Mouse (Mus musculus): Measurements from ENCODE around the gene Ppard.

Ppard gene

DNA sequence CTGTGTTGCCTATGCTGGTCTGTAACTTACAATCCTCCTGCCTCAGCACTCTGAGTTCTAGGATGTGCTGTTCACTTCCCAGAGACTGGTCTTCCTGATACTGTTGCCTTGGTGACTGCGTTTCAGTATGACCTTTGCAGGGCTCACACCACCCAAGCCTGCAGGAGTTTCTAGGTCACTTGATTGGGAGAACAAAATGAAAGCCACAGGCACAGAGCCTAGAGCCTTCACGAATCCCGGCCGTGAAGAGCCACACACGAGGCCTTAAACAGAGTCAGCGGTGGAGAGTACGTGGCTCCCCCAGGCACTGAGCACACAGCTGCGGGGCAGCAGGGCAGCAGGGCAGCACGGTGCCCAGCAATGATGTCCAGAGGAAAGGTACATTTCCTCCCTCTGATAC is 25.8 kb downstream of the Ppard start:
- no peak for DNase-seq

DNA sequence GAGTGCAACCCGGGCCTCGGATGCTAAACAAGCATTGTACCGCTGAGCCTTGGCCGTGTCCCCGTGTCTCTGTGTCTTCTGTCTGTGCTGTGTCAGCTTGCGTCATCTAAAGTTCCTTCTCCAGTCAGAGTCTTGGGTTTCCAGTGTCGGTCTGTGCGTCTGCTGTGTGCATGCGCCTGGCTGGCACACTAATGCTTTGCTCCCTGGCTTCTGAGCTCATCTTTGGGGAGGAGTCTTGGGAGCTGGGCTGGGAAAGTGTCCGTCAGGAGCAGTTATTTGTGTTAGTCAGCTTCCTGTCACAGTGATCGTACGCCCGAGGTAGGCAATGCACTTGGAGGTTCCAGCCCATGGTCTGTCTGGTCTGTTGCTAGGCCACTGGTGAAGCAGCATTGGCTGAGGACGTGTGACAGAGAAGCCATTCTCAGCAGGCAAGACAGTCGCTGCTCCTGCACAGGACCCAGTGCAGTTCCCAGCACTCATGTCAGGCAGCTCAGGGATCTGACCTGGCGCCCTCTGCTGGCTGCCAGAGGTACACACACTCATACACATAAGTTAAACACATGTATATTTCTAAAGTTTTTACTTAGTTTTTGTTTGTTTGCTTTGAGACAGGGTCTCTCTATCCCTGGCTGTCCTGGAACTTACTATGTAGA is 27.5 kb downstream of the Ppard start:
- no peak for DNase-seq

DNA sequence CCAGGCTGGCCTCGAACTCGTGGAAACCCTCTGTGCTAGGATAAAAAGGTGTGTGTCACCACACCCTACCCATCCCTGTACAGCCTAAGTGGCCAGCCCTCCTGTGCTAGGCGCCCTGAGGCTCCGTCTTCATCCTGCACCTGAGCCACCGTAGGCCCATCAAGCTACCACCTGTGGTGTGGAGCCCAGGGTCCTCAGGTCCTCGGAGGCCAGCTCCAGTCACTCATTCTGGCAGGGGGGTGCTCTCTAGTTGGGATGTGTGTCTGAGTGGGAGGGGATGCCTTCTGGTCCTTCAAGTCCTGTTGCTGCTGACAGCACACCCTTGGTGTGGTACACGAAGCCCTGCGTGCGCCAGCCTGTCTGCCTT is 28.0 kb downstream of the Ppard start:
- no peak for DNase-seq

DNA sequence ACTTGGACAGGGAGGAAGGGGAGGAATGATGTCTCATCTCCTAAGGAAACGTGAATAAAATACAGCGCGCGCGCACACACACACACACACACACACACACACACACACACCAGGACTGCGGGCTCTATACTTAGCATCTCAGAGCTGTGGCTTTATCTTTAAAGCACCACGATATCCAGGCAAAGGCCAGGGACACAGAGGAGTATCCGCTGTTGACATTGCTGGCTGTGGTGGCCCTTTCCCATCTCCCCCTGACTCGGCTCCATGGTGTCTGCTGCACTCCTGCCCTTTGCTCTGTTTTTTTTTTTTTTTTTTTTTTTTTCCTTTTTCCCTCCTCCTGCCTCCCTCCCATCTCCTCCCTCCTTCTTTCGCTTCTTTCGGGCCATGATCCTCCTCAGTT is 29.3 kb downstream of the Ppard start:
- no peak for DNase-seq

DNA sequence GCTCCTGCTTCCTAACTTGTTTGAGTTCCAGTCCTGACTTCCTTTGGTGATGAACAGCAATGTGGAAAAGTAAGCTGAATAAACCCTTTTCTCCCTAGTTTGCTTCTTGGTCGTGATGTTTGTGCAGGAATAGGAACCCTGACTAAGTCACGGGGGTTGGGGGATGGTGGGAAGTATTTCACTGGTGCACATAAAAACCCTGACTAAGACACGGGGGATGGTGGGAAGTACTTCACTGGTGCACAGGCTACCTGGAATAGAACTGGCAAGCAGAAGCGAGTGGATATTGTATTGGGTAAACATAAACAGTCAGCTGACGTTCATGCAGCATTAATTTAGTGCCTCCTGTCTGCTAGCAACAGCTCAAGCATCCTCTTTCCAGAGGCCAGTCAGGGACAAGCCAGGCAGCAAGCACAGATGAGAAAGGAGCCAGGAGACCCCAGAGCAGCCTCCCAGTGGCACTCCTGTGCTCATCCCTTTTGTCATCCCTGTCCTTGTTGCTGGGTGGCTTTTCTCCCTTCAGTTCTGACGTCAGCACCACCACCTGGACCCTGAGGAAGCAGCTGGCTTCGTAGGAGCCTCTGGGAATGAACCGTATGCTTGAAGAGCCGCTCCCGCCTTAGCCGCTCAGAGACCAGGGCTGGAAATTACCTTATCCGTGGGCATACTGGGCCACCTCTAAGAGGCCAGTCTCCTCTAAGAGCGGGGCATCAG is 30.8 kb downstream of the Ppard start:
- no peak for DNase-seq

DNA sequence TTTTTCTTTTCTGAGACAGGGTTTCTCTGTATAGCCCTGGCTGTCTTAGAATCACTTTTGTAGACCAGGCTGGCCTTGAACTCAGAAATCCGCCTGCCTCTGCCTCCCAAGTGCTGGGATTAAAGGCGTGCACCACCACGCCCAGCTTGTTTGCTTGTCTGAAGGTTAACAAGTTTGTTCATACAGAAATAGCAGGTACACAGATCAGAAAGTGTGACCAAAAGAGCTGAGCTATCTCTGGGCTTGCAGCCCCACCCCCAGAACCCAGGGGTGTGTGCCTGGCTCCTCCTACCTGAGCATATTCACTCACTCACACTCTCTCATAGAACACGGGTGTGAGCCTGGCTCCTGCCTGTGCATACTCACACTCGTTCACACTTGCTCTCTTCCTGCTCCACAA is 34.8 kb downstream of the Ppard start:
- DNase-seq, result no peak

DNA sequence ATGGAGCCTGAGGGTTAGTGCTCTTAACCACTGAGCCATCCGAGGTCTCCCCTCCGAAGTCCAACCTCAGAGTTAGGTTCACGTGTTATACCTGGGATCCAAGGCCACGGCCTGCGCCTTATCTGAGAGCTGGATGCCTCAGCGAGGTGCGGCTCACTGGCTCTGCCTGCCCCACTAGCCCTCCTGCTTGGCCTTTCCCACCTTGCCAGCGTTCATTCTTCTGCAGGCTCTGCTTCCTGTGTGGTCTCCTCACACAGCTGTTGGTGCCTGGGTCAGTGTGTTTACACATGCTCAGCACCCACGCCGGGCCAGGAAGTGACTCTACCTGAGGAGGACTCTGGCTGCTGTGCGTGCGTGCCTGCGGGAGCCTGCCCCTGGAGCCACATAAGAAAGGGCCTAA is 37.7 kb downstream of the Ppard start:
- DNase-seq, result no peak

DNA sequence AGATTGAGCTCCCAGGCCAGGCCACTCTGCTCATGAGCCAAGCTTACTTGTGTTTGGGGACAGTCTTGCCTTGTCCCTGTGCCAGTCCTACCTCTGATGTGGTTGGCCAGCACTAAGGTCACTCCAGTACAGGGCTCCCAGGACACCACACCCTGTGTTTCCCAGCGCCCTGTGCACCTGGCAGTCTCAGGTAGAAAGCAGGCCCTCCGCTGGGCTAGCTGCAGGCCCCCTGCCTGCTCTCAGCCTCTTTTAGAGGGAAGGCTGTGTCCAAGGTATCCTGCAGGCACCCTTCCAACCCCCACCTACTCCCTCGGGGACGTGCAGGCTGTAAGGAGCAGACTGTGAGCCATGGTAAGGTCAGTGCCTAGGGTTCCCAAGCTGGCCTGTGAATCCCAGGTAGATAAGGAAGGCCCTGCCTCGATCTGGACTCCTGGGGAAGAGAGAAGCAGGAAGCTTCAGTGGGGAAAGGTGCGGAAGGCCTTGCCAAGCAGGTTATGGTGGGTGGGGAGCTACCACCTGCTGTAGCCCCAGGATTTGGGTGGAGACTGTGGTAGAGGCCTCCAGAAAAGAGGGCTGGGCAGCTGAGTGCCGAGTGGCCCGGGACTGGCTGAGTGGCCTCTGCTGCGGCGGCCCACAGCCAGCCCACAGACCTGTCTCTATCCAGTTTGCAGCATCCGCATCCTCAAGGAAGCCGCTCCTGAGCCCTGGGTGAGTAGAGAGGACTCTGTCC is 39.2 kb downstream of the Ppard start:
- DNase-seq, result no peak

DNA sequence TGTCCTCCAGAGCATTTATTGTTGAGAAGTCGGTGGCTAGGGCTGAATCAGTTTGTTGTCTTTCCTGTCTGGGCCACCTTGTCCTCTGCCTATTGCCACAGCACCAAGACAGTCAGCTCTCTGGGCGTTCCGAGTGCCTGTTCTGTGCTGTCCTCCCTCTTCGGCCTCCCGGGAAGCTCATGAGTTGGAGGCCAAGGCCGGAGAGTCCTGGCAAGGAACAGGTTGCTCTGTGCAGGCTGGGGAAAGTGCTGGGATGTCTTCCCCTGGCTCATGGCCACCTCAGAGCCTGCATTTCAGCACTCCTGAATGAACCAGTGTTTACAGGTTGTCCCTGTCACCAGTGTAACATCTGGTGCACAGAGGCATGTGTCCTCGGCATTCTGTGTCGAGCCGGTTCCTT is 39.8 kb downstream of the Ppard start:
- no peak for DNase-seq

DNA sequence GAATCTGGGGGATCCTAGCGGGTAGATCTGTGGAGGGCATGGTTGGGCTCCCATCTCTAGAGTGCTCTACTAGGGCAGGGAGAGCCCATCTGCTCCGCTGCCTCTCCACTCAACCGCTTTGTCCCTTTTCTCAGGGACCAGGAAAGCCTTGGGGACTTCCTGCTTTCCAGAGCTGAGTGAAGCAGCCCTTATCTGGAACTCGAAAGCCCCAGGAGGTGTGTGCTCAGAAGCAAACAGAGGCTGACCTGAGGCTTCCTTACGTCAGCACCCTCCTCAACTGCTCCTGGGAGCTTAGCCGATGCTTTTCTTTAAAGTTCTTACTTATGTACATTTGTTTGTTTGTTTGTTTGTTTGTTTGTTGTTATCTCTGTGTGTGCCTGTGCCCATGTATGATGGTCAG is 40.3 kb downstream of the Ppard start:
- no peak for DNase-seq

DNA sequence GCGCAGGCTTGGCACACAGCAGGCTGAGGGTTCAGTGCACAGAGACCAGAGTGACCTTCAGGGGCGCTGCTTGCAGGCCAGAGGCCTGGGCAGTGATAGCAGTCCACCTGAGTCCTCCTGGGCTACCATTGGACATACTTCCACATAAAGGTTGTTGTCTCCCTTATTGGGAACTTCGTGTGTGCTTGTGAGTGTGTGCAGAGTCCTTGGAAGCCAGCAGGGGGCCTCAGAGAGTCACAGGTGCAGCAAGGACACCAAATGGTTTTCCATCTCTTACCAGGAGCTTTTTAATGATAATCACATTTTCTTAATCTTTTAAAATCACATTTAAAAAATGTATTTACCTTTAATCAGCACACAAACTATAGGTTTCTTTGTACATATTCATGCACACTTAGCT is 42.2 kb downstream of the Ppard start:
- DNase-seq, result peak; percentile 58

DNA sequence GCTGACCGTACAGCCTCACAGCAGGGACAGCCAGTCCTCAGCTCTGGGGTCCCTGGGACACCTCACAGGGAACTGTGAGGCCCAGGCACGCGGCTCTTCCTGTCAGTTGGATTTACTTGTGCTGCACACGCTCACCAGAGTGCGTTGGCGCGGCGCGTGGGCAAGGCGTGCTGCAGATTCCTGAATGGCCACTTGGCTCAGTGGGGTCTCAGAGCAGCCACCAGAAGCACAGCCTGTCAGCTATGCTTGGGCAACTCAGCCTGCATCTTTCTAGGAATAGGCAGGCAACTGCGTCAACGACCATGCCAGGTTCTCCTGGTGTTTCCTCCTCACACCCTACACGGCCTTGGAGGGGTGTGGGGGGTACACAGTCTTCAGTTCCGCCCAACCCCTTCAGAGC is 44.7 kb downstream of the Ppard start:
- no peak for DNase-seq

DNA sequence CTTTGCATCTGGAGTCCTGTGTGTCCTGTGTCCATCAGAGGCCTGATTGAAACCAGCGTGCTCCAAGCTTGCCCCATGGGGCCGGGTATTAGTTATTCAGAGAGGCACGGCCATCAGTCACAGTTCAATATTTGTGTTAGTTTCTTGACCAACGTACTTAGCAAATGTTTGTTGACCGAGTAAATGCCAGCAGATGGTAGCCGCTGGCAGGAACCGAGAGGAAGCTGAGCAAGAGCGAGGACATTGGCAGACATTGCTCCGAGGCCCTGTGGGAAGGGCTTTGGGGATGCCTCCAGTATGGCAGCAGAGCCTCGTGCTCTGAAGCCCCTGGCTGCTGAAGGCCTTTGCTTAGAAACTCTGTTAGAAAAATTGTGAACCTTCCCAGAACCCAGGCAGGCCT is 45.2 kb downstream of the Ppard start:
- no peak for DNase-seq

DNA sequence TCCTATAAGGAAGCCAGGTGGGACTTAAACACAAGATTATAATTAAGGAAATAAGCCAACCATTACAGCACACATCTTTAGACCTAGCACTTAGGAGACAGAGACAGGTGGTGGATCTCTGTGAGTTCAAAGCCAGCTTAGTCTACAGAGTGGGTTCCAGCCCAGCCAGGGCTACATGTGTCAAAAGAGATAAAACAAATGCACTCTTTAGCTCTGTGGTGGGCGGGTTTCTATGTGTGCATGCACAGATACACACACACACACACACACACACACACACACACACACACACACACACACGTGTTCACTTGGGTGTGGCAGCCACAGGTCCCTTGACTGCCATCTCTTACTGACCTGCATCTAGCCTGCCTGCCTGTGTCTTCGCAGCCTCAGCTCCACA is 45.7 kb downstream of the Ppard start:
- no peak for DNase-seq

DNA sequence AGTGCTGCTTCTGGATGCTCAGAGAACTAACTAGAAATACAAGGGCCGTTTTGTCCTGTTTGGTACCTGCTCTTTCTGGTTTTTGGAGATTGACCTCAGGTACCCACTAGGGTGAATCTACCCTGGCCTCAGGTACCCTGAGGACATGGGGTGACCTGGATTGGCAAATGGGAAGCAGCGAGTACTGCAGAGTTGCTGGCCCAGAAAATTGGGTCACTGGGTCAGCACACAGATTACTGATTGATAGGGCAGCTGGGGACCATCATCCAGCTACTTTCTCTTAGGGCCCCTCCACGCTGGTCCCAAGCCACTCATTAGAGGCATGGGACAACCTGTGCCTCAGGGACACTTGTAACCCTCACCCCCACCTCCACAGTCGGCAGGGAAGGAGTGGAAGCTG is 46.7 kb downstream of the Ppard start:
- DNase-seq, result peak; percentile 55

DNA sequence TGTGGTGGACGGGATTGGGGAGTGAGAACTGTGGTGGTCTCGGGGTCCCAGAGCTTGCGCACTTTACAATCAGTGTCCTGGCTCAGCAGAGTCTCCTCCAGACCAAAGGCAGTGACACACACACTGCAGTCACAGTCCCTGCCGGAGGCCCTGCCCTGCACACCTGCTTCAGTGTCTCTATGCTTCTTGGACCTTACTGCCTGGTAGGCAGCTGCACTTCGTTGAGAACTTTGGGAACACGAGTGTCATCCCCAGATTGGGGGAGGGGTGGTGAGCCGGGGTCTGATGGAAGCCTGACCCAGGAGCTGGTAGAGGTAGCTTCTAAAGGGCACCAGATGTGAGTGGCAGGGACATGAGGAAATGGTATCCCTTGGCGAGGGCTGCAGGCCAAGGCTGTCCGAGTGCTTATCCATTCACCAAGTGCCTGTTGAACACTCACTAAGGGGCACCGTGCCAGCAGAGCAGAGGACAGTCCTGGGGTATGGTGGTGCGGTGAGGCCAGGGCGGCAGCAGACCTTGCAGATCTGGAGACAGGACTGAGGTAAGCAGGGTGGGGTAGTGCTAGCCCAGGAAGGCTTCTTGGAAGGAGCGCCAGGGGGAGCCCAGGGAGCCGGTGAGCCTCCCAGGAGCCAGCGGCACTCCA is 47.4 kb downstream of the Ppard start:
- DNase-seq, result peak; percentile 85

DNA sequence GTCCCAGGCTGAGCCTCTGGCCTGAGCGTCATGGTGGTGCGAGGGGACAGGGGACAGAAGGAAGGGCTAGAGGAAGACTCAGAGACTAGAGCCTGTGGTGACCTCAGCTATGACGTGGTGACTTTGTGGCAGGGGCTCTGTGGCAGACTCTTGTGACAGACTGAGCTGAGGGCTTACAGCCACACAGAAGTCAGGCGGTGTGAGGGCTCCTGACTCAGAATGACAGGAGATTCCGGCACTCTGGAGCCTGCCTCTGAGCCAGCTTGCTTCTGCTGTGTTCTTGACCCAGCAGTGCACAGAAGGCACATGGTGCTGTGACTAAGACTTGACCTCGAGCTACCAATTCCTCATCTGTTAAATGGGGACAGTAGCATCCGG is 47.9 kb downstream of the Ppard start:
- no peak for DNase-seq

DNA sequence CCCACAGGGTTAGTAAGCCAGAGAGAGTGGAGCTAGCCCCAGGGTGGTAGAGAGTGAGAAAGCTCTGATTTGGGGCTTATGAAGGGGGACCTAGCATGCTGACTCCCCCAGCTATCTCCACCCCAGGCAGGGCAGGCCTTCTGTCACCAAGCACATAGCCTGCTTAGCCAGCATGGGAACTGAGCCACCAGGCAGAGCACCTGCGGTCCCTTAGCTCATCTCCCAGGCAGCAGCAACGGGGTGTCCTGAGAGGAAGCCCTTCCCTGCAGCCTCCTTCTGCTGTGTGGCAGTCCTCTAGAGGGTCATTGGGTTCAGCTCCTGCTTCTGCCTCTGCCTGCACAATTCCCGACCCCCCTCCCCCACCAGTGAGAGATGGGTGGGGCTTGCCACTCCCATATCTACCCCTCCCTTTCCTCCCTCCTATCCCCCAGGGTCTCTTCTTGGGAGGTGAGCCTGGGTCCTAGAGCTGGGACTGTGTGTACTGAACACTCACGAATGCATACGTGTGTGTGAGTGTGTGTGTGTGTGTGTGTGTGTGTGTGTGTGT is 48.4 kb downstream of the Ppard start:
- DNase-seq, result no peak

DNA sequence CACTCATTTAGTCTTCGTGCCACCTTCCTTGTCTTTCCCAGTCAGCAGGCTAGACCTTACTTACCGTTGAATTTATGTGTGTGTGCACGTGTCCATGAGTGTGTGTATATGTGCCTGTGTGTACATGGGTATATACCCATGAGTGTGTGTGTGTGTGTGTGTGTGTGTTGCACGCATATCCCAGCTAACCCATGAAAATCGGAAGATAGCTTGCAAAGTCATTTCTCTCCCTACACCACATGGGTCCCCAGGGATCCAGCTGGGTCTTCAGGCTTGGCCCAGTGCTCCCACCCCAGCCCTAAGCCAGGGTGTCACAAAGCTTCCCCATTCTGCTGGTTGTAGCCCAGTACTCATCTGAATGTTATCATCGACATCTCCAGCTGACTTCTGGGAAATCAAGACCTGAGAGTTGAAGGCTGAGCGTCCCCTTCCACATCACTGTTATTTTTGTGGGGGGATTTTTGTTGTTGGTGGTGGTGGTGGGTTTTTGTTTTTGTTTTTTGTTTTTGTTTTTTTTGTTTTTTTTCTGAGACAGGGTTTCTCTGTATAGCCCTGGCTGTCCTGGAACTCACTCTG is 49.5 kb downstream of the Ppard start:
- DNase-seq, result no peak

DNA sequence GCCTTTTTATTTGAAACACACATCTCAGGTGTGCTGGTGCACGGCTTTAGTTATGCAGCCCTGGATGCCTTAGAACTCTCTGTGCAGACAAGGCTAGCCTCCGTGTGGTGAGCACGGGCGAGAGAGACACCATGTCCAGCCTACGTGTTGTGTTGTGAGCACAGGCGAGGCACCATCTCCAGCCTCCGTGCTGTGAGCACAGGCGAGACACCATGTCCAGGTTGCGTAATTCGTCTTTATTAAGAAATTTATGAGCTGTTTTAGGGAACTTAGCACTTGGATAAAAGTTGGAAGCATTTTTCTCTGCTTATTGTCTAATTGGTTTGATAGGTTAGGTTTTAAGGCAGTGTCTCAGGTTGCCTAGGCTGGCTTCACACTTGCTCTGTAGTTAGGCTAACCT is 50.7 kb downstream of the Ppard start:
- no peak for DNase-seq

DNA sequence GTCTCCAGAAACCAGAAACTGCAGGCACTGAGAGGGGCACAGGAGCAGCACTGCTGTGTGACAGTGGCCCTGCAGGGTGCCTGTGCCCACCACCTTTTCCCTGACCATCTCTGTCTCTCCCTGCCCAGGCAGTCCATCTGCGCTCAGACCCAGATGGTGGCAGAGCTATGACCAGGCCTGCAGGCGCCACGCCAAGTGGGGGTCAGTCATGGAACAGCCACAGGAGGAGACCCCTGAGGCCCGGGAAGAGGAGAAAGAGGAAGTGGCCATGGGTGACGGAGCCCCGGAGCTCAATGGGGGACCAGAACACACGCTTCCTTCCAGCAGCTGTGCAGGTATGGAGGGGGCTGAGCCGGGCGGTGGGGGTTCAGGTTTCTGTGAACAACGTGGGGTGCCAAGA is 53.6 kb downstream of the Ppard start:
- DNase-seq, result no peak

DNA sequence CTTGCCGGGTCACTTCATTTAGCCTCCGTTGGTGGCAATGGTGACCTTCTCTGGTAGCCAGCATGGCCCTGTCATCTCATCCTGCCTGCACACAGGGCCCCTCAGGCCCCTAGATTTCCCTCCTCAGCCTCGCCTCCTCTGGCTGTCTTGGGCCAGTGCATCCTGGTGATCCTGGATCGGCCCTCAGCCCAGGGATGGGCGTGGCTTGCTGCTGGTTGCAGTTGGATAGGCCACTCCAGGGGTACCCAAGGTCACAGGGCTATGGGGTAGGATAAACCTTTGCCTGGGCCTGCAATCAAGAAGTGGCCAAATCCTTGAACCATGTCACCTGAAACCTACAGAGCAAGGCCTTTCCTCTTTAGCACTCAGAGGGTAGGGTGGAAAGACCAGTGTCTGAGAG is 54.5 kb downstream of the Ppard start:
- no peak for DNase-seq

DNA sequence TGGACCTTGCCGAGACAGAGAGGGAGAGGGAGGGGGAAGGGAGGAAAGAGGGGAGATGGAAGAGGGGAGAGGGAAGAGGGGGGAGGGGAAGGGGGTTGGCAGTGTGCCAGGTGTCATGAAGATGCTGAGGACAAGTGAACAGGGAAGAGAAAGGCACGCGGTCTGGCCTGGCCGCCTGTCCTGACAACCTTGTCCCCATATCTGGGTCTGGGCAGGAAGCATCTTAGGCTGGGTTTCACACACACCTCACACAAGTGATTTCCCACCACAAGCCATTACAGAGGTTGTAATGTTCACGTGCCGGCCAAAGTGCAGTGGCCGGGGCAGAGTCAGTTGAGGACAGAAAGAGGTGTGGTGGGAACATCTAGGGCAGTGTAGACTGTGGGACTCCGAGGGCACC is 55.1 kb downstream of the Ppard start:
- peak; percentile 61 for DNase-seq
